Mouse (Mus musculus): ENCODE measurements around the gene Ect2. TPM values are rescaled to one million over a fixed set of nuclear protein-coding genes. Genes with fewer than 3 reads are reported as not detected.

The Ect2 gene
- polyA plus RNA-seq, 1 experiment from 2014 or later, result 37.9 TPM

- 75% methylated on average over 1 of the region's 1 CpGs for WGBS (ENCODE audit: insufficient replicate concordance)
- Histone ChIP-seq H3K9ac (no peak overlapping the region), H3K4me3 (replicated peaks) (no peak overlapping the region), H3K4me2 (no peak overlapping the region), H3K4me1 (replicated peaks) (peaks cover 41% of the 10 kb centered on the region), H3K27me3 (no peaks in the 10 kb centered on the region), H3K9me3 (replicated peaks) (no peaks in the 10 kb centered on the region), H3K36me3 (replicated peaks) (no peaks in the 10 kb centered on the region), H3K27ac (replicated peaks) (no peak overlapping the region)
- ATAC-seq (ENCODE audit: insufficient read depth), result no peak
Measured at GRCm38 (mm10) chr3:27188386-27188785, 34.7 kb upstream of the Ect2 start.

- H3K36me3 ChIP-seq (replicated peaks), result no peaks in the 10 kb centered on the region
- H3K9ac ChIP-seq, result peak overlapping the region; percentile 37; the same call in 1 of the 2 replicates
- 11% methylated on average over 19 of the region's 19 CpGs for whole genome bisulfite sequencing (ENCODE audit: insufficient replicate concordance)
- no peak for ATAC-seq (ENCODE audit: insufficient read depth)
- H3K4me3 ChIP-seq (replicated peaks), result peak overlapping the region; percentile 65
- H3K9me3 ChIP-seq (replicated peaks), result no peaks in the 10 kb centered on the region
- H3K27ac ChIP-seq (replicated peaks), result no peak overlapping the region
- H3K4me2 ChIP-seq, result peak overlapping the region; percentile 93
- H3K27me3 ChIP-seq, result no peaks in the 10 kb centered on the region
- peaks cover 15% of the 10 kb centered on the region for H3K4me1 ChIP-seq (replicated peaks)
Measured at GRCm38 (mm10) chr3:27183601-27184175, 30.0 kb upstream of the Ect2 start.

- under 1% methylated on average over 54 of the region's 54 CpGs for WGBS (ENCODE audit: insufficient replicate concordance)
- Histone ChIP-seq H3K4me2 (peak within 1 kb of the TSS; percentile 93), H3K36me3 (replicated peaks) (no peaks in the 10 kb centered on the region), H3K27me3 (no peaks in the 10 kb centered on the region), H3K9ac (peak within 1 kb of the TSS; percentile 37; the same call in 1 of the 2 replicates), H3K4me3 (replicated peaks) (peak within 1 kb of the TSS; percentile 65), H3K4me1 (replicated peaks) (peaks cover 14% of the 10 kb centered on the region), H3K9me3 (replicated peaks) (no peaks in the 10 kb centered on the region), H3K27ac (replicated peaks) (no peak within 1 kb of the TSS)
- ATAC-seq (ENCODE audit: insufficient read depth), result peak; percentile 89
Measured at GRCm38 (mm10) chr3:27182733-27183600, 29.3 kb upstream of the Ect2 start, which contains the start of gene Nceh1. Gene Nceh1 (plus strand): TSS chr3:27182965.

- no peak for ATAC-seq (ENCODE audit: insufficient read depth)
- peaks cover 14% of the 10 kb centered on the region for H3K4me1 ChIP-seq (replicated peaks)
- no peak overlapping the region for H3K27ac ChIP-seq (replicated peaks)
- no peaks in the 10 kb centered on the region for H3K9me3 ChIP-seq (replicated peaks)
- H3K4me3 ChIP-seq (replicated peaks), result no peak overlapping the region
- no peak overlapping the region for H3K9ac ChIP-seq
- H3K27me3 ChIP-seq, result no peaks in the 10 kb centered on the region
- WGBS (ENCODE audit: insufficient replicate concordance), result 62% methylated on average over 8 of the region's 8 CpGs
- H3K36me3 ChIP-seq (replicated peaks), result no peaks in the 10 kb centered on the region
- no peak overlapping the region for H3K4me2 ChIP-seq
Measured at GRCm38 (mm10) chr3:27179711-27180110, 26.0 kb upstream of the Ect2 start.

- no peaks in the 10 kb centered on the region for H3K4me1 ChIP-seq (replicated peaks)
- no peaks in the 10 kb centered on the region for H3K9me3 ChIP-seq (replicated peaks)
- no peak overlapping the region for H3K4me3 ChIP-seq (replicated peaks)
- no peaks in the 10 kb centered on the region for H3K36me3 ChIP-seq (replicated peaks)
- WGBS (ENCODE audit: insufficient replicate concordance), result 52% methylated on average over 1 of the region's 1 CpGs
- no peak for ATAC-seq (ENCODE audit: insufficient read depth)
- H3K4me2 ChIP-seq, result no peak overlapping the region
- no peak overlapping the region for H3K9ac ChIP-seq
- no peaks in the 10 kb centered on the region for H3K27me3 ChIP-seq
- no peak overlapping the region for H3K27ac ChIP-seq (replicated peaks)
Measured at GRCm38 (mm10) chr3:27170257-27170656, 16.6 kb upstream of the Ect2 start.

- Histone ChIP-seq H3K27ac (replicated peaks) (no peak overlapping the region), H3K4me1 (replicated peaks) (no peaks in the 10 kb centered on the region), H3K27me3 (no peaks in the 10 kb centered on the region), H3K36me3 (replicated peaks) (no peaks in the 10 kb centered on the region), H3K9me3 (replicated peaks) (no peaks in the 10 kb centered on the region), H3K4me2 (no peak overlapping the region), H3K4me3 (replicated peaks) (no peak overlapping the region), H3K9ac (no peak overlapping the region)
- 64% methylated on average over 3 of the region's 3 CpGs for WGBS (ENCODE audit: insufficient replicate concordance)
- no peak for ATAC-seq (ENCODE audit: insufficient read depth)
Measured at GRCm38 (mm10) chr3:27165481-27166065, 11.9 kb upstream of the Ect2 start.

GRCm38 (mm10) chr3:27162410-27162804 lies 8.7 kb upstream of the Ect2 start:
- no peak for ATAC-seq (ENCODE audit: insufficient read depth)
- WGBS (ENCODE audit: insufficient replicate concordance), result 47% methylated on average over 2 of the region's 2 CpGs
- H3K9ac ChIP-seq, result no peak overlapping the region
- H3K9me3 ChIP-seq (replicated peaks), result no peaks in the 10 kb centered on the region
- H3K4me3 ChIP-seq (replicated peaks), result no peak overlapping the region
- no peaks in the 10 kb centered on the region for H3K27me3 ChIP-seq
- H3K4me1 ChIP-seq (replicated peaks), result no peaks in the 10 kb centered on the region
- no peak overlapping the region for H3K4me2 ChIP-seq
- H3K36me3 ChIP-seq (replicated peaks), result no peaks in the 10 kb centered on the region
- H3K27ac ChIP-seq (replicated peaks), result no peak overlapping the region

GRCm38 (mm10) chr3:27161645-27162409 lies 8.1 kb upstream of the Ect2 start:
- H3K36me3 ChIP-seq (replicated peaks), result no peaks in the 10 kb centered on the region
- no peak overlapping the region for H3K9ac ChIP-seq
- ATAC-seq (ENCODE audit: insufficient read depth), result no peak
- no peaks in the 10 kb centered on the region for H3K9me3 ChIP-seq (replicated peaks)
- 66% methylated on average over 6 of the region's 6 CpGs for WGBS (ENCODE audit: insufficient replicate concordance)
- no peak overlapping the region for H3K4me2 ChIP-seq
- no peak overlapping the region for H3K27ac ChIP-seq (replicated peaks)
- no peaks in the 10 kb centered on the region for H3K27me3 ChIP-seq
- H3K4me3 ChIP-seq (replicated peaks), result no peak overlapping the region
- H3K4me1 ChIP-seq (replicated peaks), result 0 out of 2 replicates have a peak, but pooled peaks cover 3% of the 10 kb centered on the region

GRCm38 (mm10) chr3:27158910-27159309 lies 5.2 kb upstream of the Ect2 start:
- H3K36me3 ChIP-seq (replicated peaks), result no peaks in the 10 kb centered on the region
- H3K27ac ChIP-seq (replicated peaks), result no peak overlapping the region
- no peak overlapping the region for H3K4me3 ChIP-seq (replicated peaks)
- H3K27me3 ChIP-seq, result no peaks in the 10 kb centered on the region
- H3K9ac ChIP-seq, result no peak overlapping the region
- 51% methylated on average over 4 of the region's 4 CpGs for WGBS (ENCODE audit: insufficient replicate concordance)
- H3K4me2 ChIP-seq, result no peak overlapping the region
- H3K9me3 ChIP-seq (replicated peaks), result no peaks in the 10 kb centered on the region
- ATAC-seq (ENCODE audit: insufficient read depth), result no peak
- H3K4me1 ChIP-seq (replicated peaks), result peaks cover 20% of the 10 kb centered on the region

GRCm38 (mm10) chr3:27156594-27156949 lies 2.9 kb upstream of the Ect2 start:
- Histone ChIP-seq H3K27ac (replicated peaks) (peak overlapping the region; percentile 33; the same call in 1 of the 2 replicates), H3K27me3 (no peaks in the 10 kb centered on the region), H3K9ac (no peak overlapping the region), H3K4me2 (no peak overlapping the region), H3K4me3 (replicated peaks) (no peak overlapping the region), H3K36me3 (replicated peaks) (no peaks in the 10 kb centered on the region), H3K9me3 (replicated peaks) (no peaks in the 10 kb centered on the region), H3K4me1 (replicated peaks) (peaks cover 30% of the 10 kb centered on the region)
- no peak for ATAC-seq (ENCODE audit: insufficient read depth)
- 57% methylated on average over 3 of the region's 3 CpGs for WGBS (ENCODE audit: insufficient replicate concordance)

Measured in liver, embryonic 15.5 days (tissue).